Mouse (Mus musculus): Measurements from ENCODE around the gene Csrp1. TPM values are rescaled to one million over a fixed set of nuclear protein-coding genes. Genes with fewer than 3 reads are reported as not detected.

Csrp1 gene
- 109 and 114 TPM in 2 replicates for polyA plus RNA-seq (2014; fragmentation: Nextera tagmentation; extraction: Ambion mirVana)

DNA sequence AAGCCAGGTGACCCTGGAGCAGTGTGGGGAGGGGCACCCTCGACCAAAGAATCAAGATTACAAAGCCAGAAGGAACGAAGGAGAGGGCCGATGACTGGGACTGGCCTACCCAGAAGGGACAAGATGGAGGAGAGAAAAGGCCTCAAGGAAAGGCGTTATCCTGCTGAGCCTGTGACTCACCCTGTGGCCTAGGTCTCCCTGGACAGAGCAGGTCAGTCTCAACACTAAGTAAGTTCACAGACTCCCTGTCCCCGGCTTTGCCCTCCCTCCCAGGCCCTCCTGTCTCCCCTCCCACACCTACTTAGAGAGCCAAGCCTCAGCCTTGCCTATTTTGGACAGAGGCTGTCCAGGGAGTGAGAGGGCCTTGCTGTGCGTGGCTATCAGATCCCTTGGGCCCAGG, at the start of gene Csrp1:
Csrp1 (plus strand) TSS at position 79 of the 400 bp plus-strand sequence.
- Histone ChIP-seq H3K4me1 (ENCODE audit: control insufficient read depth, insufficient read depth, low read length) (no peaks in the 10 kb centered on the region), H3K36me3 (ENCODE audit: control insufficient read depth, insufficient read depth, low read length) (no peaks in the 10 kb centered on the region), H3K9ac (ENCODE audit: low read depth, low read length) (no peak within 1 kb of the TSS), H3K4me3 (ENCODE audit: low read length) (no peak within 1 kb of the TSS), H3K27ac (ENCODE audit: low read depth, low read length) (no peak within 1 kb of the TSS), H3K27me3 (ENCODE audit: control insufficient read depth, insufficient read depth, low read length) (no peaks in the 10 kb centered on the region), H3K9me3 (ENCODE audit: control insufficient read depth, low read length) (no peaks in the 10 kb centered on the region), H3K4me2 (replicated peaks; ENCODE audit: low read depth, low read length) (no peak within 1 kb of the TSS)
- 71% methylated on average over 6 of the region's 6 CpGs for WGBS
- peak; percentile 47; the same call in 1 of the 2 replicates for ATAC-seq (ENCODE audit: low FRiP score, low TSS enrichment)

DNA sequence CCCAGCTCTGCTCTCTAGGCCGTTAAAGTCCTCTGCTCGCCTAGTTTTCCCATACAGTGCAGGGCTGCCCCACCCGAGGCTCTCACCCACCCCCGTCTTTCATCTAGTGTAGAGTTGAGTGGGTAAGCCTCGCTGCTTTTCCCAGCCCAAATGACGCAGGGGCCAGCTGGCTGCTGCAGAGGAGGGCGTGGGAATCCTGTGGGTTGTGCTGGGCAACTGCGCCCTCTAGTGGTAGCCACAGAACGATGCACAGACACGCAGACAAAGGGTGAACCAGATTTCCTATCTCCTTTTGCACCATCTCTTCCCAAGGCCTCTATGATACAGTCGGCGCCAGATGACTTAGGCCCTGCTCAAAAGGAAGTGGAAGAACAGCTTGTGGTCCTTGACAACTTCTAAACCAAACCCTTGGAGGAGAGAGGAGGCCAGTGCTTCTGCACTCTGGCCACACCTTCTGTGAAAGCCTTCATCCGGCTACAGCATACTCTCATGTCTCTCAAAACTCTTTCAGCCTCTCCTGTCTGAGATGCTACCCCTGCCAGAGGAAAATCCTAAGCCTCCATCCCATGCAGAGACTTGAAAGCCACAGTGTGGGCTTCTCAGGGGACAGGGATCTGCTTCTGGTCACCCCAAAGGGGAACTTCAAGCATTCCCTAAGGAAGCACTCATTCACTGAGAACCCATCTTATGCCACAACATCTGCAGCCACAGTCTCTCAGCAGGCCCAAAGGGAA, 49.3 kb upstream of the Csrp1 start:
- Histone ChIP-seq H3K4me2 (replicated peaks; ENCODE audit: low read depth, low read length) (no peak overlapping the region), H3K4me1 (ENCODE audit: control insufficient read depth, insufficient read depth, low read length) (peaks cover 24% of the 10 kb centered on the region), H3K9ac (ENCODE audit: low read depth, low read length) (no peak overlapping the region), H3K36me3 (ENCODE audit: control insufficient read depth, insufficient read depth, low read length) (no peaks in the 10 kb centered on the region), H3K27me3 (ENCODE audit: control insufficient read depth, insufficient read depth, low read length) (no peaks in the 10 kb centered on the region), H3K9me3 (ENCODE audit: control insufficient read depth, low read length) (no peaks in the 10 kb centered on the region), H3K27ac (ENCODE audit: low read depth, low read length) (no peak overlapping the region), H3K4me3 (ENCODE audit: low read length) (no peak overlapping the region)
- WGBS = 11% methylated on average over 13 of the region's 13 CpGs
- peak; percentile 84 for ATAC-seq (ENCODE audit: low FRiP score, low TSS enrichment)

DNA sequence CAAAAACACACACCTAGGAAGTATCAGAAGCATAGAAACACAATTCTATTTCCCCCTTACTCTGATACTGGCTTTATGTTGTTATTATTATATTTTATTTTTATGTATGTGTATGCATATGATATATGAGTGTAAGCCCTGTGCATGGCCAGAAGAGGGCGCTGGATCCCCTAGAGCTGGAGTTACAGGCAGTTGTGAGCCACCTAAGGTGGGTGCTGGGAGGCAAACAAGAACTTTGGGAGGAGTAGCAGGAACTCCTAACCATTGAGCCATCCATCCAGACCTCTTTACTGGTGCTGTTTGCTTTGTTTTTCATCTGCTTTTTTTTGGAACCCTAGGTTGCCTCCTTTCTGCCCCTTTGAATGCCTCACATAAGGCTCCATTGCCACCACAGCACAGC, 48.5 kb upstream of the Csrp1 start:
- Histone ChIP-seq H3K4me1 (ENCODE audit: control insufficient read depth, insufficient read depth, low read length) (peaks cover 29% of the 10 kb centered on the region), H3K9me3 (ENCODE audit: control insufficient read depth, low read length) (no peaks in the 10 kb centered on the region), H3K27ac (ENCODE audit: low read depth, low read length) (no peak overlapping the region), H3K9ac (ENCODE audit: low read depth, low read length) (no peak overlapping the region), H3K4me2 (replicated peaks; ENCODE audit: low read depth, low read length) (no peak overlapping the region), H3K36me3 (ENCODE audit: control insufficient read depth, insufficient read depth, low read length) (no peaks in the 10 kb centered on the region), H3K27me3 (ENCODE audit: control insufficient read depth, insufficient read depth, low read length) (no peaks in the 10 kb centered on the region), H3K4me3 (ENCODE audit: low read length) (no peak overlapping the region)
- no peak for ATAC-seq (ENCODE audit: low FRiP score, low TSS enrichment)
- 35% methylated on average over 1 of the region's 1 CpGs for WGBS

- no peak for ATAC-seq (ENCODE audit: low FRiP score, low TSS enrichment)
- WGBS = 84% methylated on average over 8 of the region's 8 CpGs
- Histone ChIP-seq H3K36me3 (ENCODE audit: control insufficient read depth, insufficient read depth, low read length) (no peaks in the 10 kb centered on the region), H3K4me3 (ENCODE audit: low read length) (no peak overlapping the region), H3K9me3 (ENCODE audit: control insufficient read depth, low read length) (no peaks in the 10 kb centered on the region), H3K27ac (ENCODE audit: low read depth, low read length) (peak overlapping the region; percentile 34; the same call in 1 of the 2 replicates), H3K4me2 (replicated peaks; ENCODE audit: low read depth, low read length) (no peak overlapping the region), H3K27me3 (ENCODE audit: control insufficient read depth, insufficient read depth, low read length) (no peaks in the 10 kb centered on the region), H3K9ac (ENCODE audit: low read depth, low read length) (no peak overlapping the region), H3K4me1 (ENCODE audit: control insufficient read depth, insufficient read depth, low read length) (peaks cover 29% of the 10 kb centered on the region)
Measured at GRCm38 (mm10) chr1:135671956-135672355, 47.9 kb upstream of the Csrp1 start.

DNA sequence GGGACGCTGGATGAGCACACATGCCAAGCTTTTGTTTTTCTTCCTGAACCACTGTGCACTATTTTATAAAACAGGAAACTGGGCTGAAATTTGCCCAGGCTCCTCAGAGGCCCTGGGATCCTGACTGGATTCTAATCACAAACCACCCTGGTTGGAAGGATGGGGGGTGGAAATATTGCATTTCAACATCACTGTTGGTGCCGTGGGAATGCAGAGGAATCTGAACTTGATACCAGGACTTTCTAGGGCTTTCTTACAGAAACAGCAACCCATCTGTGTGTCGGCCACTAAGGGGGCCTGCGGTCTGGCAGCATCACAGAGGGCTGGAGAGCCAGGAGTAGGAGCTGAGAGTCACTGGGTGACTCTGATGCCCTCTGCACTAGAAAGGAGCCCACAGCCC, 47.5 kb upstream of the Csrp1 start:
- peak overlapping the region; percentile 57; the same call in 1 of the 2 replicates for H3K27ac ChIP-seq (ENCODE audit: low read depth, low read length)
- H3K4me2 ChIP-seq (replicated peaks; ENCODE audit: low read depth, low read length) = no peak overlapping the region
- H3K9ac ChIP-seq (ENCODE audit: low read depth, low read length) = no peak overlapping the region
- no peak overlapping the region for H3K4me3 ChIP-seq (ENCODE audit: low read length)
- peaks cover 29% of the 10 kb centered on the region for H3K4me1 ChIP-seq (ENCODE audit: control insufficient read depth, insufficient read depth, low read length)
- WGBS = 59% methylated on average over 4 of the region's 4 CpGs
- no peaks in the 10 kb centered on the region for H3K9me3 ChIP-seq (ENCODE audit: control insufficient read depth, low read length)
- no peaks in the 10 kb centered on the region for H3K27me3 ChIP-seq (ENCODE audit: control insufficient read depth, insufficient read depth, low read length)
- no peak for ATAC-seq (ENCODE audit: low FRiP score, low TSS enrichment)
- H3K36me3 ChIP-seq (ENCODE audit: control insufficient read depth, insufficient read depth, low read length) = no peaks in the 10 kb centered on the region

GRCm38 (mm10) chr1:135673423-135673822, 46.4 kb upstream of the Csrp1 start:
- Histone ChIP-seq H3K4me2 (replicated peaks; ENCODE audit: low read depth, low read length) (no peak overlapping the region), H3K4me1 (ENCODE audit: control insufficient read depth, insufficient read depth, low read length) (peaks cover 29% of the 10 kb centered on the region)
- WGBS = 57% methylated on average over 14 of the region's 14 CpGs

DNA sequence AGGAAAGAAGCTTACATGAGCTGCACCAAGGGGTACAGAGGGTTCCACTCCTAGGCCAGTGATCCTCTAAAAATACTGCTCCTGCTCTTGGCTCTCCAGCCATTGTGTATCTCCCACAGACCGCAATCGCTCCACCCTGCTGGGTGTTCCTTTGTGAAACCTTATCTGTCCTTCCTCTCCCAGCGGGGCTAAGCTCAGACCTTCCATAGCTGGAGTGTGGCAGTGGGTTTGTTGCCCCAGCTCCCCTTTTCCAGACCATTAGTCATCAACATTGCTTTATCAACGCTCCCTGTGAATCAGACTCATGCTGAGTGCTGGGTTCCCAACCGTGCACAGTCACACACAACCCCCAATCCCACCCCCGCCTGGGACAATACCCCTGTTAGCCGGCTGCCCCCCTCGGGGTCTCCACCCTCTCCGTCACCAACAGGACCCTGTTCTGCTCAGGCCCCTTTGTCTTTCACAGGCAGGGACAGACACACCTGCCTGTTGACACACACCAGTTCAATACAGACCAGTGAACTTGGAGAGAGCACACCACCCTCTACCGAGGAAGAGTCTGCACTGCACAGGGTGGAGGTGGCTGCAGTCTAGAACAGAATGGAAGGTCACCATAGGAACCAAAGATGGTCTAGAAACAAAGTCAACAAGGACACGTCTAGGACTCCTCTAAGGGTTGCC, 44.3 kb upstream of the Csrp1 start:
- no peak overlapping the region for H3K4me3 ChIP-seq (ENCODE audit: low read length)
- H3K27me3 ChIP-seq (ENCODE audit: control insufficient read depth, insufficient read depth, low read length) = no peaks in the 10 kb centered on the region
- H3K36me3 ChIP-seq (ENCODE audit: control insufficient read depth, insufficient read depth, low read length) = no peaks in the 10 kb centered on the region
- H3K9me3 ChIP-seq (ENCODE audit: control insufficient read depth, low read length) = no peaks in the 10 kb centered on the region
- no peak overlapping the region; the same call in 1 of the 2 replicates for H3K27ac ChIP-seq (ENCODE audit: low read depth, low read length)
- no peak overlapping the region for H3K4me2 ChIP-seq (replicated peaks; ENCODE audit: low read depth, low read length)
- H3K9ac ChIP-seq (ENCODE audit: low read depth, low read length) = no peak overlapping the region
- 42% methylated on average over 11 of the region's 11 CpGs for WGBS
- peak; percentile 41; the same call in 1 of the 2 replicates for ATAC-seq (ENCODE audit: low FRiP score, low TSS enrichment)
- peaks cover 15% of the 10 kb centered on the region for H3K4me1 ChIP-seq (ENCODE audit: control insufficient read depth, insufficient read depth, low read length)

More at GRCm38 (mm10) chr1:135673423-135673822, 46.4 kb upstream of the Csrp1 start:
- H3K9me3 ChIP-seq (ENCODE audit: control insufficient read depth, low read length) = no peaks in the 10 kb centered on the region
- no peak overlapping the region for H3K4me3 ChIP-seq (ENCODE audit: low read length)
- no peaks in the 10 kb centered on the region for H3K36me3 ChIP-seq (ENCODE audit: control insufficient read depth, insufficient read depth, low read length)
- no peaks in the 10 kb centered on the region for H3K27me3 ChIP-seq (ENCODE audit: control insufficient read depth, insufficient read depth, low read length)
- H3K9ac ChIP-seq (ENCODE audit: low read depth, low read length) = no peak overlapping the region
- ATAC-seq (ENCODE audit: low FRiP score, low TSS enrichment) = no peak
- no peak overlapping the region for H3K27ac ChIP-seq (ENCODE audit: low read depth, low read length)

GRCm38 (mm10) chr1:135676247-135676646, 43.6 kb upstream of the Csrp1 start:
- no peak overlapping the region for H3K9ac ChIP-seq (ENCODE audit: low read depth, low read length)
- WGBS = 86% methylated on average over 10 of the region's 10 CpGs
- H3K27me3 ChIP-seq (ENCODE audit: control insufficient read depth, insufficient read depth, low read length) = no peaks in the 10 kb centered on the region
- H3K9me3 ChIP-seq (ENCODE audit: control insufficient read depth, low read length) = no peaks in the 10 kb centered on the region
- no peak for ATAC-seq (ENCODE audit: low FRiP score, low TSS enrichment)
- no peak overlapping the region for H3K27ac ChIP-seq (ENCODE audit: low read depth, low read length)
- peaks cover 19% of the 10 kb centered on the region for H3K4me1 ChIP-seq (ENCODE audit: control insufficient read depth, insufficient read depth, low read length)
- H3K36me3 ChIP-seq (ENCODE audit: control insufficient read depth, insufficient read depth, low read length) = no peaks in the 10 kb centered on the region
- no peak overlapping the region for H3K4me3 ChIP-seq (ENCODE audit: low read length)
- H3K4me2 ChIP-seq (replicated peaks; ENCODE audit: low read depth, low read length) = no peak overlapping the region

Data from kidney, embryonic 14.5 days (tissue).